Mouse (Mus musculus) E14TG2a.4 (cell line): ENCODE results near the gene Pou2f3.

Experiments used
- CTCF ChIP-seq: conservative IDR thresholded peaks from 2 replicates; pipeline ENCODE4 v1.5.1; 2014; ENCODE audit warnings: low read length
- NANOG ChIP-seq: IDR thresholded peaks from 2 replicates; pipeline ENCODE4 v1.6.1; 2014; ENCODE audit warnings: borderline replicate concordance, low read length, mixed read lengths
- POU5F1 ChIP-seq: IDR thresholded peaks from 2 replicates; pipeline ENCODE4 v1.6.1; 2014; ENCODE audit warnings: low read length, borderline replicate concordance

DNA sequence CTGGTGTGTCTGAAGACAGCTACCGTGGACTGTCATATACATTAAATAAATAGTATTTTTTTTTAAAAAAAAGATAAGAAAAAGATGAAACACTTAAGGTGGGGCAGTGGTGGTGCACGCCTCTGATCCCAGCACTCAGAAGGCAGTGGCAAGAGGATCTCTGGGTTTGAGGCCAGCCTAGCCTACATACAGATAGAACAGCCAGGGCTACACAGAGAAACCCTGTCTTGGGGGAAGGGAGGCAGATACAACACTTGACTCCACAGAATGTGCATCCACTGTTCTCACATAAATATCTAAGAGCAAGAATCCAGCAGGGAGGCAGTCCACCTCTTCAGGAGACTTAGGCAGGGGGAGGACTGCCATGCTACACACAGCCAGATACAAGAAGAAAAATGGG is 107.2 kb downstream of the Pou2f3 start:
- TF ChIP-seq CTCF (no peak), POU5F1 (no peak), NANOG (no peak)
